Mouse (Mus musculus) stomach, postnatal 0 days (tissue): Measurements from ENCODE around the gene Adamtsl1. TPM values are rescaled to one million over a fixed set of nuclear protein-coding genes. Genes with fewer than 3 reads are reported as not detected.

Experiments
- ATAC-seq: fragments of 200-750 bp; cut with Nextera tagmentation; 2 replicates; pipeline ENCODE4 v1.8.0; 2017; ENCODE audit not compliant: low FRiP score, low TSS enrichment
- DNase-seq: peaks from one replicate; pipeline ENCODE4 v3.0.0-alpha.2; 2016; ENCODE audit warnings: low spot score
- H3K27ac ChIP-seq: fragments of 300-500 bp; sonication (generic); replicated peaks from 2 replicates; pipeline ENCODE4 v1.5.1; 2014; ENCODE audit warnings: mild to moderate bottlenecking, control low read depth
- H3K27me3 ChIP-seq: fragments of 300-500 bp; sonication (generic); 2 replicates; pipeline ENCODE4 v1.6.1; 2014; ENCODE audit warnings: low read length; ENCODE audit not compliant: control insufficient read depth, insufficient read depth
- H3K36me3 ChIP-seq: fragments of 300-500 bp; sonication (generic); 2 replicates; pipeline ENCODE4 v1.6.1; 2014; ENCODE audit warnings: low read length, mixed read lengths; ENCODE audit not compliant: control insufficient read depth, insufficient read depth
- H3K4me1 ChIP-seq: fragments of 300-500 bp; sonication (generic); replicated peaks from 2 replicates; pipeline ENCODE4 v1.6.1; 2014; ENCODE audit warnings: antibody characterized with exemption; ENCODE audit not compliant: control insufficient read depth, insufficient read depth
- H3K4me2 ChIP-seq: fragments of 300-500 bp; sonication (generic); replicated peaks from 2 replicates; pipeline ENCODE4 v1.6.1; 2014; ENCODE audit warnings: low read depth, mild to moderate bottlenecking, control low read depth, moderate library complexity
- H3K4me3 ChIP-seq: fragments of 300-500 bp; sonication (generic); 2 replicates; pipeline ENCODE4 v1.5.1; 2014; ENCODE audit warnings: low read depth, low read length, control low read depth
- H3K9ac ChIP-seq: fragments of 300-500 bp; sonication (generic); 2 replicates; pipeline ENCODE4 v1.6.1; 2014; ENCODE audit warnings: mild to moderate bottlenecking, low read length, control low read depth, mixed read lengths
- H3K9me3 ChIP-seq: fragments of 300-500 bp; sonication (generic); 2 replicates; pipeline ENCODE4 v1.6.1; 2016; ENCODE audit warnings: low read length; ENCODE audit not compliant: control insufficient read depth
- CTCF ChIP-seq: IDR thresholded peaks from 2 replicates; pipeline ENCODE4 v1.5.1; 2016; ENCODE audit warnings: antibody characterized with exemption, low read depth, mild to moderate bottlenecking, moderate library complexity
- EP300 ChIP-seq: optimal IDR thresholded peaks from 2 replicates; pipeline ENCODE3; 2016; ENCODE audit warnings: antibody characterized with exemption
- WGBS: fragments of 180-500 bp; shearing (Covaris S2); extraction: QIAGEN DNeasy Blood & Tissue Kit; methylation state at CpG from one replicate; pipeline ENCODE4 v1.1.7; 2014; 5-methylcytosine and 5-hydroxymethylcytosine counted together
- polyA plus RNA-seq: library from polyadenylated mRNA; unstranded; fragments of >200 nt; fragmentation: Nextera tagmentation; extraction: Ambion mirVana; gene quantifications from 2 replicates; pipeline ENCODE4 v1.2.1, GENCODE M21; 2015

Adamtsl1 gene
- polyA plus RNA-seq, 1 experiment from 2014 or later: 7.3 TPM

GRCm38 (mm10) chr4:85838031-85838430, 324.1 kb downstream of the Adamtsl1 start:
- no peak for DNase-seq
- Histone ChIP-seq H3K4me1 (no peaks in the 10 kb centered on the region), H3K27ac (no peak overlapping the region), H3K27me3 (no peaks in the 10 kb centered on the region), H3K4me2 (no peak overlapping the region), H3K9me3 (no peaks in the 10 kb centered on the region), H3K4me3 (no peak overlapping the region), H3K9ac (no peak overlapping the region), H3K36me3 (no peaks in the 10 kb centered on the region)
- TF ChIP-seq EP300: no peak
- TF ChIP-seq CTCF: no peak
- 43% methylated on average over 5 of the region's 5 CpGs for WGBS
- ATAC-seq: no peak

- TF ChIP-seq CTCF (no peak), EP300 (no peak)
- Histone ChIP-seq H3K4me1 (no peaks in the 10 kb centered on the region), H3K36me3 (no peaks in the 10 kb centered on the region), H3K9ac (no peak overlapping the region), H3K4me3 (no peak overlapping the region), H3K27me3 (no peaks in the 10 kb centered on the region), H3K9me3 (no peaks in the 10 kb centered on the region), H3K27ac (no peak overlapping the region), H3K4me2 (no peak overlapping the region)
- no peak for ATAC-seq
- 54% methylated on average over 9 of the region's 9 CpGs for WGBS
- DNase-seq: no peak
These were observed 328.1 kb downstream of the Adamtsl1 start for GRCm38 (mm10) chr4:85842113-85842512.

GRCm38 (mm10) chr4:85844381-85844780, 330.4 kb downstream of the Adamtsl1 start:
- no peak overlapping the region for H3K27ac ChIP-seq
- H3K4me1 ChIP-seq: no peaks in the 10 kb centered on the region
- DNase-seq: no peak
- H3K9ac ChIP-seq: no peak overlapping the region
- H3K27me3 ChIP-seq: no peaks in the 10 kb centered on the region
- no peak for ATAC-seq
- H3K36me3 ChIP-seq: no peaks in the 10 kb centered on the region
- H3K4me3 ChIP-seq: no peak overlapping the region
- TF ChIP-seq EP300 (no peak), CTCF (no peak)
- H3K9me3 ChIP-seq: no peaks in the 10 kb centered on the region
- H3K4me2 ChIP-seq: no peak overlapping the region

- TF ChIP-seq CTCF: no peak
- TF ChIP-seq EP300: no peak
- Histone ChIP-seq H3K4me2 (no peak overlapping the region), H3K9ac (no peak overlapping the region), H3K27ac (no peak overlapping the region), H3K36me3 (no peaks in the 10 kb centered on the region), H3K4me1 (no peaks in the 10 kb centered on the region), H3K9me3 (no peaks in the 10 kb centered on the region), H3K27me3 (no peaks in the 10 kb centered on the region), H3K4me3 (no peak overlapping the region)
- DNase-seq (no peak), ATAC-seq (no peak)
- WGBS: 37% methylated on average over 7 of the region's 7 CpGs
These were observed 332.0 kb downstream of the Adamtsl1 start for GRCm38 (mm10) chr4:85845931-85846330.

GRCm38 (mm10) chr4:85853401-85853800, 339.4 kb downstream of the Adamtsl1 start:
- TF ChIP-seq EP300 (no peak), CTCF (no peak)
- Histone ChIP-seq H3K27me3 (no peaks in the 10 kb centered on the region), H3K27ac (no peak overlapping the region), H3K4me3 (no peak overlapping the region), H3K9ac (no peak overlapping the region), H3K4me1 (no peaks in the 10 kb centered on the region), H3K4me2 (no peak overlapping the region), H3K9me3 (no peaks in the 10 kb centered on the region), H3K36me3 (no peaks in the 10 kb centered on the region)
- no peak for ATAC-seq
- DNase-seq: no peak
- WGBS: 88% methylated on average over 7 of the region's 7 CpGs

- Histone ChIP-seq H3K4me2 (no peak overlapping the region), H3K4me1 (no peaks in the 10 kb centered on the region), H3K27ac (no peak overlapping the region), H3K9ac (no peak overlapping the region), H3K27me3 (no peaks in the 10 kb centered on the region), H3K9me3 (no peaks in the 10 kb centered on the region), H3K4me3 (no peak overlapping the region), H3K36me3 (no peaks in the 10 kb centered on the region)
- WGBS: 44% methylated on average over 8 of the region's 8 CpGs
- ATAC-seq (no peak), DNase-seq (no peak)
- TF ChIP-seq CTCF (no peak), EP300 (no peak)
These were observed 340.5 kb downstream of the Adamtsl1 start for GRCm38 (mm10) chr4:85854507-85854906.
